Mouse (Mus musculus): ENCODE data around the gene Rrp12. TPM values are rescaled to one million over a fixed set of nuclear protein-coding genes. Genes with fewer than 3 reads are reported as not detected.

The Rrp12 gene
- total RNA-seq, 1 experiment from 2014 or later, result 16.2 TPM

- DNase-seq, result peak; percentile 91
These were observed 66.4 kb downstream of the Rrp12 start, which contains the start of gene Frat1 for GRCm38 (mm10) chr19:41829381-41830105. Gene Frat1 (plus strand): TSS chr19:41829970.

- no peak for DNase-seq
These were observed 67.0 kb downstream of the Rrp12 start for GRCm38 (mm10) chr19:41828941-41829340.

- DNase-seq, result no peak
These were observed 69.4 kb downstream of the Rrp12 start for GRCm38 (mm10) chr19:41826529-41826928.

GRCm38 (mm10) chr19:41824950-41825349 lies 71.0 kb downstream of the Rrp12 start:
- no peak for DNase-seq

GRCm38 (mm10) chr19:41822589-41822988 lies 73.4 kb downstream of the Rrp12 start:
- no peak for DNase-seq

- DNase-seq, result no peak
These were observed 74.5 kb downstream of the Rrp12 start for GRCm38 (mm10) chr19:41821436-41821835.

- DNase-seq, result no peak
These were observed 77.2 kb downstream of the Rrp12 start for GRCm38 (mm10) chr19:41818749-41819148.

GRCm38 (mm10) chr19:41817325-41817724 lies 78.6 kb downstream of the Rrp12 start:
- DNase-seq, result peak; percentile 55

GRCm38 (mm10) chr19:41816915-41817314 lies 79.1 kb downstream of the Rrp12 start:
- peak; percentile 44 for DNase-seq

GRCm38 (mm10) chr19:41816410-41816809 lies 79.6 kb downstream of the Rrp12 start:
- DNase-seq, result no peak

GRCm38 (mm10) chr19:41813374-41813773 lies 82.6 kb downstream of the Rrp12 start:
- no peak for DNase-seq

Other genes starting within 250 kb of the Rrp12 start
- gene Slit1, start 152.5 kb downstream of the Rrp12 start, total RNA-seq (2021), result 6.5 and 7.2 TPM in 2 replicates
- 7.2 and 7.9 TPM in 2 replicates for gene Arhgap19, start 94.1 kb downstream of the Rrp12 start, total RNA-seq (2021)
- 7.5 and 10.7 TPM in 2 replicates for gene Frat1, start 66.2 kb downstream of the Rrp12 start, total RNA-seq (2021)
- 5.5 and 6.4 TPM in 2 replicates for gene Frat2, start 48.0 kb downstream of the Rrp12 start, total RNA-seq (2021)
- gene Pgam1, start 15.8 kb upstream of the Rrp12 start, total RNA-seq (2021), result 632 and 654 TPM in 2 replicates
- 23.9 and 25.4 TPM in 2 replicates for gene Exosc1, start 37.2 kb upstream of the Rrp12 start, total RNA-seq (2021)
- 31.4 and 31.8 TPM in 2 replicates for gene Zdhhc16, start 37.3 kb upstream of the Rrp12 start, total RNA-seq (2021)
- gene Mms19, start 85.0 kb upstream of the Rrp12 start, total RNA-seq (2021), result 19.9 and 22.2 TPM in 2 replicates
- 13.9 and 20.0 TPM in 2 replicates for gene Ubtd1, start 85.6 kb upstream of the Rrp12 start, total RNA-seq (2021)
- 0.68 and 0.82 TPM in 2 replicates for gene Ankrd2, start 139.8 kb upstream of the Rrp12 start, total RNA-seq (2021)
- gene Hoga1, start 149.4 kb upstream of the Rrp12 start, total RNA-seq (2021), result 6.2 and 22.7 TPM in 2 replicates
- 0.64 and 0.96 TPM in 2 replicates for gene 4933411K16Rik, start 156.1 kb upstream of the Rrp12 start, total RNA-seq (2021)
- gene Morn4, start 190.2 kb upstream of the Rrp12 start, total RNA-seq (2021), result 5.4 and 7.4 TPM in 2 replicates
- 50.4 and 51.5 TPM in 2 replicates for gene Pi4k2a, start 194.3 kb upstream of the Rrp12 start, total RNA-seq (2021)
- gene Avpi1, start 232.9 kb upstream of the Rrp12 start, total RNA-seq (2021), result 47.4 and 48.9 TPM in 2 replicates